Mouse (Mus musculus) spleen, postnatal 14 days (tissue): ENCODE measurements around the gene Erc1.

Experiments used
- DNase-seq, 2 experiments: peaks; one replicate each; pipeline ENCODE4 v3.0.0; 2021 to 2022; ENCODE audit warnings: low spot score in 2 of 2

Erc1 gene

DNA sequence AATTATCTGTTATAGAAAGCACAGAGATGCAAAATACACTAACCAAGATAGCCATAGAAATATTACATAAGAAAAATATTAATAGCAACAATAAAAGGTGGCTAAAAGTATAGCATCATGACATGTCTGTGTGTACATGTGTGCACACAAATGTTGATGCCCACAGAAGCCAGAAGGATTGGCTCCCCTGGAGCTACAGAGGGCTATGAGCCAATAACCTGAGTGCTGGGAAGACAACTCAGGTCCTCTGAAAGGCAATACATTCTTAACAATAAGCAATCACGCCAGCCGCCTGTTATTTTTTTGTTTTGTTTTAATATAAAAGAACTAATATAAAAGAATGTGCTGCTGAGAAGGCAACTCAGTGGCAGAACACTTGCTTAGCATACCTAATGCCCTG lies 44.7 kb downstream of the Erc1 start:
- DNase-seq, result no peak

DNA sequence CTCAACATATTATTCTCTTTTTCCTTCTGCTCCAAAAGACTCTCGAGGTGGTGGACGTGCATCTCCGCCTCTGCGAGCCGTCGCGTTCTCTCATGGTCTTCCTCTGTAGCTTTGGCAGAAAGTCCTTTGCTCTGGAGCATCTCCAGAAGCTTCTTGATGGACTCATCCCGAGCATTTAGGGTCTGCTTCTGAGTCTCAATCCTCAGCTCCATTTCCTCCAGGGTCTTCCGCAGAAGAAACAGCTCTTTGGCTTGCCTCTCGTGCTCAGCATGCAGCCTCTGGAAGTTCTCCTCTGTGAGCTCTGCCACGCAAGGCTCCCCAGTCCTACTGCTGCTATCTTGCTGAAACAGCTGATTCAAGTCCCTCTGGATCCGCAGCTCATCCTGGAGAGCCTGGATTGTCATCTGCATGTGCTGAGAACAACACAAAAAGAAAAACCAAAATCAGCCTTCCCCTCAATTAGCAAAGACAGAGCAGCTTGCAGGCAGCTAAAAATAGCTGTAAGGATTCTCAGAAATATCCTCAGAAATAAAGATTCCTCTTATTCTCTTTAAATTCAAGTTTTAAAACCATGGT lies 51.0 kb downstream of the Erc1 start:
- DNase-seq, result no peak

DNA sequence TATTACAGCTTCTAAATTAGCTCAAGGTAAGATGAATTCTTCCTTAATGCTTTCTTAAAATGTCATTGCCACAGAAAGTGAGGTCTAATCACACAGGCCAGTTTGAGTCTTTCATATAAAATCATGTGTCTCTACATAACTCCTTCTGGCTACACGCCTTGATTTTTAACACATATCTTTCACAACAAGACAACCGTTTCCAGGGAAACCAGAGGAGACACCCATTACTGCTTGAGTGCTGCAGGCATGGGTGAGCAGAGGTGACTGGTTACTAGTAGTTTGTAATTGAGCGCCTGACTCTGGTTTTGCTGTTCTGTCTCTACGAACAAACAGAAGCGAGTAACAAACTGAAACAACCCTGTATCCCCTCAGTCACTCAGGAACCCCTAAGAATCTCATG lies 51.7 kb downstream of the Erc1 start:
- DNase-seq, result no peak

DNA sequence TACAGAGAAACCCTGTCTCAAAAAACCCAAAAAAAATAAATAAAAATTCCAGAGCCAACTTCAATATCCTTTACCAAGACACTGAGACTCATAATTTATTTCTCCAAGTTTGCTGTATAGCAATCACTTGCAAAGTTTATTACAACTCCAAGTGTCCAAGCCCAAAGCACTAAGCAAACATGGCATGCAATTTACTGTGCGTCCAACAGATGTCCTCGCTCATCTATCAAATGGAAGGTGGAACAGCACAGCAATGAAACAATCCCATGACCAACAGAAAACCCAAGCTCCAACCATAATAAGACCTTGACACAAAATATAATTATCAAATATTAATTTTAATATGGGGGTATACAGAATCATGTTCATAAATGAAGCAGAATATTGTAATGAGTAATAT lies 55.4 kb downstream of the Erc1 start:
- DNase-seq, result peak in 1 of 2 experiments; percentile 23

GRCm38 (mm10) chr6:119782416-119782815 lies 65.6 kb downstream of the Erc1 start:
- DNase-seq, result no peak

DNA sequence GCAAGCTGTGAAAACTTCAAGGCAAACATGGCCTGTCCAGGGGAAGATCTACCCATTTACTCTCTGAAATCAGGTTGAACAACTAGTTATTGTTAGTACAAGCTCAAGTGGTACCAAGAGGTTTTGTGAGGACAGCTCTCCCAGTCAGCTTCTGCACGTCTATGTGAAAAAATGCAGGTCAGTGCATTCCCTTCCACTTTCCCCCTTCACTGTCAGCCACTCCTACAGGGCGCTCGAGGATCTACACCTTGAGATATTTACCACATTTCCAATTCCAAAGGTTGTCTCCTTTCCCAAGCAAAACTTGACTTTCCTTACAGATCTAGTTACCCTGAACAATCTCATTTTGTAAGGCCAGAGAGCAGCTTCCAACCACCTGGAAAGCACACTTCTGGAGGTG lies 66.9 kb downstream of the Erc1 start:
- DNase-seq, result no peak

DNA sequence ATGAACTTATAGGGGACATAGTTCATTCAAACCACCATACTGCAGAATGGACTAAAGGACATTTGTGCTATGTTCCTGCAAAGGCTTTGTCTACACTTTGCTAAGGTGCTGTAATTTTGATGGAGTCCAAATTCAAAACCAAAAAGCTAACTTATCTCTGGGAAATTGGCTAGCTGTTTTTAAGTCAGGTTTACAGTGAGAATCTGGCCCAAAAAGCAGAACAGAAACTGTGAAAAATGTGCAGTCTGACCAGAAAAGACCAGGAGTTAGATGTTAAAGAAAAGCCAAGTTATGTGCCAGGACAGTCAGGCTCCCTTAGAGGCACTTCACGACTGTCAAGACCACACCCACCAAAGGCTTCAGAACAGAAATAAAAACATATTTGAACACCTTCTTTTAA lies 79.2 kb downstream of the Erc1 start:
- DNase-seq, result no peak

DNA sequence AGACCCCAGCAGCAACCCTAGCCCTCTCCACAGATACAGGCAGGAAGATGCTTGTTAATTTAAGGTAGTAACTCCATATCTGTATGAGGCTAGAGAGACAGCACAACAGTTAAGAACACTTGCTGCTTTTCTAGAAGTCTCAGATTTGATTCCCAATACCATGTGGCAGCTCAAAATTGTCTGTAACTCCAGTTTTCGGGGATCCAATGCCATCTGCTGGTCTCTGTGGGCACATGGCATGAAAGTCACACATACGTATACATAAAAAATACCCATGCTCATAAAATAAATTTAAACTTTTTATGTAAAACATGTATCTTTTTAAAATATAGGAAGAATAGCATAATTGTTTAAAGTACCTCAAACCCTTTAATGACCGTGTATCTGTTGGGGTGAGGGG lies 83.6 kb downstream of the Erc1 start:
- DNase-seq, result no peak

DNA sequence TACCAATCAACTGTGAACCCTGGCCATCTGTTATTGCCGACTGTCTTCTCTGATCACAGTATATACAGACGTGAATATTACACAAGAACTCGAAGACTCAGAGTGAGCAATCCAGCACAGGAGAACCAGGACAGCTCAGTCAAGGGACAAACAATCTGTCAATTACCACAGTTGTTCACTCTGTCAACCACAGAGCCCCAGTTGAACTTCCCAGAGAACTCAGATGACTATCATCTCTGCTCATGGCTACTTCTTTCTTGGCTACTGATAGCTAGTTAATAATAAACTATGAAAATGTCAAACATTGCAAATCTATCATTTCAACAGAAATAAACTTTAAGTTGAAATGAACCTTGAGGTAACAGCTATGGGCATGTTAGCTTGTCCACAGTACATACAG lies 88.1 kb downstream of the Erc1 start:
- no peak for DNase-seq

DNA sequence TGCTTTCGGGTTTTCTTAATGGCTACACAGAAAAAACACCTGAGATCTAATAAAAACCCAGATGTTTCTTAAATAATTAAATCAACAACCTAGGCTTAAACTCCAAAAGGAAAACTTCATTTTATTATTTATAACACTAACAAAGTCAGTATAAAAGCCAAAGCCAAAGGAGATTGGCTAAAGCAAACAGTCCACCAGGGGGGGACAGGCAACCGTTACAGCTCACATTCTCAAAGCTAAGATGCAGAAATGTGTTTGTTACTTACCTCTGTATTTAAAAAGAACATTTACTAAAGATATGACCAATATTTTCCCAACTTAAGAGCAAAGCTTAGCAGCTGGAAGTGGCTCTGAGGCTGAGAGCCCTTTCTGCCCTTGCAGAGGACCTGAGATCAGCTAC lies 89.5 kb downstream of the Erc1 start:
- DNase-seq, result no peak

- DNase-seq, result no peak
Measured at GRCm38 (mm10) chr6:119757796-119758195, 90.2 kb downstream of the Erc1 start.

DNA sequence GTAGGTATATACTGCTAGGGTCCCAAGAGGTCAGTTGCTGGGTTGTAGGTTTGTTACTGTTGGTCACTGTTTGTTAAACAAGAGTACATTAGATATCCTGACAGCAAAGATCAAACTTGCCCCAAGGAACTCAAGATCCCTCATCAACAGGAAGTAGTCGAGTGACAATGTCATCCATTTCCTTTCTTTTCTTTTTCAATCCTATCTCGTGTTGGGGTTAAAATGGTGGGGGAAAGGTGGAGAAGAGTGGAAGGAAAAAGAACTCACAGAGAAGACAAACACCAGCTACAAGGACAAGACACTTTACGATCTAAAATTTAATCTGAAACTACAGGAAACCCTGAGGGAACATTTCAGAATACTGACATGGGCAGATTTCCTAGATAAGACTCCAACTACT lies 92.1 kb downstream of the Erc1 start:
- DNase-seq, result no peak

DNA sequence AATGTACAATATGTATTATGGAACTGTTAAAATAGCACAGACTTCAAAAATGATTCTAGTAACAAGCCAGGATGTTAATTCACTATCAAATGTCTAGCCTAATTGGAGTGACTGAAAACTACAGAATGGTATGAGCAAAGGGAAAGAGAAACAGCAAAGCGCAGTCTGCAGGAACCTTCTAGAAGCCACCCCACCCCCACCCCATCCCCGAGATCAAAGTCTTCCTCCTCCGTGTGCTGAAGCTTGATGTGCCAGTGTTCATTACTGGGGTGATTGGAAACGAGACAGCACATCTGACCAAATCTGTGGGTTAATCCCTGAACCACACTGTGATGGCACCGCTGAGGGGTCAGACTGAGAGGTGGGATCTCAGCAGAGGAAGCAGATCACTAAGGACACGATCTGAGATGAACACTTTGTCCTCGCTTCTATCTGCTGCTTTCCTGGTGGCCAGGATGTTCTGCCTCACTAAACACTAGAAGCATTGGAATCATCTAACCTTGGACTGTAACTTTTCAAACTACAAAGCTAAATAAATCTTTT lies 98.8 kb downstream of the Erc1 start:
- no peak for DNase-seq

- DNase-seq, result no peak
Measured at GRCm38 (mm10) chr6:119741861-119742260, 106.1 kb downstream of the Erc1 start.

GRCm38 (mm10) chr6:119740541-119740940 lies 107.4 kb downstream of the Erc1 start:
- no peak for DNase-seq

- DNase-seq, result no peak
Measured at GRCm38 (mm10) chr6:119738638-119739375, 109.2 kb downstream of the Erc1 start.

DNA sequence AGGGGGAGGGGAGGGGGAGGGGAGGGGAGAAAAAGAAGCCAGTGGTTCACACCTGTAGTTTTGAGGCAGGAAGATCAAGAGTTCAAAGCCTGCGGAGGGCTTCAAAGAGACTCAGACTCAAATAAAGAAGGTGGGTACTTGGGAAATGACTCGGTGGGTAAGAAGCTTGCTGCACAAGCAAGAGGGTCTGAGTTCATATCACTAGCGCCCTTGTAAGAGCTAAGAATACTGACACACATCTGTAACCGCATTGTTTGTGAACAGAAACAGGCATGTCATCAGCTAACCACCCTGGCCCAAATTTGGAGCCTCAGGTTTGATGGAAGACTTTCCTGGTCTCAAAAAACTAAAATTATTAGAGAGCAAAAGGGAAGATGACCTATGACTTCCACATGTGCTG lies 110.3 kb downstream of the Erc1 start:
- DNase-seq, result no peak

DNA sequence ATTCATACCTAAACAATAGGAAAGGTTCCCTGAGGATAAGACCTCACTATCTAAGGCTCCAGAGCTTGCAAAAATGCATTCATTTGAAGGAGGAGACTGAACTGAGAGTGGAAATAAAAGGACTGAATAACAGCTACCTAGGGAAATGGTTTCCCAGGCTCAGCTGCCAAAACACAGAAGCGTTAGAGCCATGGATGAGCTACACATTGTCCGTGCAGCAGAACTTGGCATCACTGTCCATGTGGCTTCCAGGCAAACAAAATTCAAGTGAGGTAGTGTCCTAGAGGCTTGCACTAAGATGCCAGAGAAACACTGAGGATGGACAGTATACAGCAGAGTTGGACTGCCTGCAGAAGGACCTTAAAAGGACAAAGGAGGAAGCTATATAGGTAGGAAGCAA lies 112.0 kb downstream of the Erc1 start:
- DNase-seq, result no peak

- no peak for DNase-seq
Measured at GRCm38 (mm10) chr6:119731155-119731554, 116.8 kb downstream of the Erc1 start.

DNA sequence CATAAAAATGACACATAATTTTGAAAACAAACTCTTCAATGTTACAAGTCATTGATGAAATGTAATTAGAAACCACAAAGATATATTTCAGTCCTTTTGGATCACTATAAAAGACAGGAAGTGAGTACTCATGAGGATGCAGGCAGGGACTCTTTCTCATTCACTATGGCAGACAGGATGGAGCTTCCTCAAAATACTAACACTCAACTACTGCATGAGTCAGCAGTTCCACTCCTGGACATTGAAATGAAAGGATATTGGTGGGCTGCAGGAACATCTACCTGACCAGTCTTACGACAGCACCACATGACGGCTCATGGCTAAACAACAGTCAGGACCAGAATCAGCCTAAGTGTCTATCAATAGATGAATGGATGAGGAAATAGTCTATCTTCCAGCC lies 132.7 kb downstream of the Erc1 start:
- no peak for DNase-seq

DNA sequence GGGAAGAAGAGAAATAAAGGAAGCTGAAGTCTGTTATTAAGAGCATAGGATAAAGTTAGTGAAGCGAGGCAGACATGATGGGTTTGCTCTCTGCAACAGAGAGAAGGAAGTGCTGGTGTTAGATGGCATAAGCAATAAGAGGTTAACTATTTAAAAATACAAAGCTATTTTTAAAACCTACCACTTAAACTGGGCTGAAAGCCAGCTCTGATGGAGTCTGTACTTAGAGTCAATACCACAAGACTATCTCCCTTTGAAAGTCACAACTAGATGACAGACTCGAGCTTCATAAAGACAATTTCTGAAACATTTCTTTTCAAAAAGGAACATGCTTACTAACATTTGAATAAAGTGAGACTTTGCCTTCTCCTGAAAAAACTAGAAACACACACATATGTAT lies 134.0 kb downstream of the Erc1 start:
- no peak for DNase-seq

GRCm38 (mm10) chr6:119712486-119712885 lies 135.5 kb downstream of the Erc1 start:
- no peak for DNase-seq

GRCm38 (mm10) chr6:119711649-119712305 lies 136.2 kb downstream of the Erc1 start:
- no peak for DNase-seq
